ENCODE assay signal across 9 mouse cellular contexts in genomic region chr9:46015831-46016230, GRCm38 (mm10). TPM values are rescaled to one million over a fixed set of nuclear protein-coding genes. Genes with fewer than 3 reads are reported as not detected.
DNase-seq lines count a peak whose midpoint lies in the region; ATAC-seq and TF ChIP-seq lines count a peak whose summit lies in the region.
"Had no signal": no experiment of that assay in that cellular context is flagged by ENCODE, and none has a peak within 500 bp of the region (broad histone marks: within the 10 kb centered on the region; RNA-seq: fewer than 3 reads in every experiment).

No protein-coding gene starts in this region.

- H3K27me3 ChIP-seq in hindbrain, embryonic 13.5 days, result no peaks in the 10 kb centered on the region
- no peaks in the 10 kb centered on the region for H3K27me3 ChIP-seq in hindbrain, embryonic 11.5 days (ENCODE audit: control insufficient read depth, insufficient read depth, low read length)
- no peaks in the 10 kb centered on the region for H3K27me3 ChIP-seq in forebrain, postnatal 0 days (ENCODE audit: insufficient read depth, low read length)
- no peaks in the 10 kb centered on the region for H3K27me3 ChIP-seq in lung, postnatal 0 days (replicated peaks; ENCODE audit: insufficient read depth, low read length)

- no peak overlapping the region for H3K9ac ChIP-seq in hindbrain, embryonic 13.5 days
- H3K9ac ChIP-seq in hindbrain, embryonic 11.5 days (ENCODE audit: low read depth, low read length), result no peak overlapping the region
- H3K9ac ChIP-seq in forebrain, postnatal 0 days, result no peak overlapping the region
- H3K9ac ChIP-seq in lung, postnatal 0 days (replicated peaks; ENCODE audit: low read depth), result no peak overlapping the region

- peak overlapping the region; percentile 69; the same call in 1 of the 2 replicates for H3K4me2 ChIP-seq in hindbrain, embryonic 13.5 days
- no peak overlapping the region for H3K4me2 ChIP-seq in hindbrain, embryonic 11.5 days (replicated peaks; ENCODE audit: low read depth, low read length)
- peak overlapping the region; percentile 64; the same call in 1 of the 2 replicates for H3K4me2 ChIP-seq in forebrain, postnatal 0 days (ENCODE audit: low read depth)
- peak overlapping the region; percentile 58 for H3K4me2 ChIP-seq in lung, postnatal 0 days (replicated peaks; ENCODE audit: low read depth, low read length)

- no peak for DNase-seq in hindbrain, embryonic 11.5 days (ENCODE audit: low spot score)
- peak; percentile 32 for DNase-seq in adrenal gland, adult 8-10 months
- peak; percentile 25 for DNase-seq in forebrain, postnatal 0 days
- DNase-seq in kidney, adult 18-20 months, result peak; percentile 70
- peak; percentile 59 for DNase-seq in lung, postnatal 0 days (ENCODE audit: low spot score)
- DNase-seq in frontal cortex, postnatal 25 days (ENCODE audit: low spot score in 2 of 2), result no peak

- peaks cover 59% of the 10 kb centered on the region for H3K4me1 ChIP-seq in hindbrain, embryonic 13.5 days (replicated peaks)
- peaks cover 4% of the 10 kb centered on the region for H3K4me1 ChIP-seq in hindbrain, embryonic 11.5 days (replicated peaks; ENCODE audit: control insufficient read depth, insufficient read depth, low read length)
- H3K4me1 ChIP-seq in forebrain, postnatal 0 days (ENCODE audit: insufficient read depth), result peaks cover 22% of the 10 kb centered on the region
- H3K4me1 ChIP-seq in lung, postnatal 0 days (ENCODE audit: insufficient read depth, low read depth, low read length), result peaks cover 21% of the 10 kb centered on the region; the same call in 1 of the 2 replicates

- WGBS in hindbrain, embryonic 13.5 days, result 16% methylated on average over 9 of the region's 9 CpGs
- WGBS in hindbrain, embryonic 11.5 days, result 38% methylated on average over 9 of the region's 9 CpGs
- WGBS in forebrain, postnatal 0 days, result 8% methylated on average over 9 of the region's 9 CpGs
- 10% methylated on average over 9 of the region's 9 CpGs for WGBS in lung, postnatal 0 days

- no peak for ATAC-seq in hindbrain, embryonic 13.5 days (ENCODE audit: low FRiP score)
- ATAC-seq in hindbrain, embryonic 11.5 days (ENCODE audit: low FRiP score), result no peak
- ATAC-seq in forebrain, postnatal 0 days, result no peak
- ATAC-seq in lung, postnatal 0 days, result no peak
- ATAC-seq in activated CD4-positive, CD25-positive, alpha-beta regulatory T cell, adult 4 months, result no peak

- no peak overlapping the region for H3K4me3 ChIP-seq in hindbrain, embryonic 13.5 days
- H3K4me3 ChIP-seq in hindbrain, embryonic 11.5 days (ENCODE audit: low read depth, low read length), result no peak overlapping the region
- H3K4me3 ChIP-seq in forebrain, postnatal 0 days (ENCODE audit: low read depth, low read length), result no peak overlapping the region
- H3K4me3 ChIP-seq in lung, postnatal 0 days (ENCODE audit: low read depth, low read length), result no peak overlapping the region

- H3K27ac ChIP-seq in hindbrain, embryonic 13.5 days, result 0 out of 2 replicates have a peak overlapping the region, but pooled peaks have one; percentile 71
- no peak overlapping the region for H3K27ac ChIP-seq in hindbrain, embryonic 11.5 days (ENCODE audit: low read depth, low read length)
- no peak overlapping the region for H3K27ac ChIP-seq in forebrain, postnatal 0 days (ENCODE audit: low read depth, low read length)
- H3K27ac ChIP-seq in lung, postnatal 0 days (ENCODE audit: low read length), result peak overlapping the region; percentile 97; the same call in 1 of the 2 replicates

- no peak for TF ChIP-seq CTCF in forebrain, postnatal 0 days (IDR thresholded peaks at IDR 0.05; ENCODE audit: low read depth)
- no peak for TF ChIP-seq CTCF in lung, postnatal 0 days (IDR thresholded peaks at IDR 0.05)

- no peak for TF ChIP-seq EP300 in lung, postnatal 0 days (IDR thresholded peaks at IDR 0.05)

- peaks cover 3% of the 10 kb centered on the region; the same call in 1 of the 2 replicates for H3K36me3 ChIP-seq in hindbrain, embryonic 13.5 days
- H3K36me3 ChIP-seq in hindbrain, embryonic 11.5 days (ENCODE audit: control insufficient read depth, insufficient read depth, low read length), result no peaks in the 10 kb centered on the region
- peaks cover 3% of the 10 kb centered on the region; the same call in 1 of the 2 replicates for H3K36me3 ChIP-seq in forebrain, postnatal 0 days (ENCODE audit: insufficient read depth)
- H3K36me3 ChIP-seq in lung, postnatal 0 days (ENCODE audit: insufficient read depth, low read length), result 0 out of 2 replicates have a peak, but pooled peaks cover 4% of the 10 kb centered on the region

- H3K9me3 ChIP-seq in hindbrain, embryonic 13.5 days, result no peaks in the 10 kb centered on the region
- no peaks in the 10 kb centered on the region for H3K9me3 ChIP-seq in hindbrain, embryonic 11.5 days (ENCODE audit: control insufficient read depth, low read length)
- H3K9me3 ChIP-seq in forebrain, postnatal 0 days (ENCODE audit: low read length), result no peaks in the 10 kb centered on the region
- H3K9me3 ChIP-seq in lung, postnatal 0 days (ENCODE audit: low read length), result no peaks in the 10 kb centered on the region
- H3K9me3 ChIP-seq: G1E had no signal

RNA-seq across cellular contexts. Expression of gene Sik3, which starts 3.2 kb away (rescaled TPM):
- 5.5 and 5.6 TPM in 2 replicates for polyA plus RNA-seq in hindbrain, embryonic 13.5 days (2015; fragmentation: Nextera tagmentation; extraction: Ambion mirVana)
- 9.0 and 10.1 TPM in 2 replicates for polyA plus RNA-seq in hindbrain, embryonic 11.5 days (2014; fragmentation: Nextera tagmentation; extraction: Ambion mirVana)
- total RNA-seq in adrenal gland, adult 8-10 months (2022), result 10 to 100 TPM; 66.2 to 77.3 (median 70.0) TPM
- 24.2 and 27.9 TPM in 2 replicates for total RNA-seq in forebrain, postnatal 0 days (2014; rRNA removed)
- 8.4 and 9.3 TPM in 2 replicates for polyA plus RNA-seq in forebrain, postnatal 0 days (2015; fragmentation: Nextera tagmentation; extraction: Ambion mirVana)
- 8.9 and 9.3 TPM in 2 replicates for polyA plus RNA-seq in lung, postnatal 0 days (2015; fragmentation: Nextera tagmentation; extraction: Ambion mirVana)
- polyA plus RNA-seq in activated CD4-positive, CD25-positive, alpha-beta regulatory T cell, adult 4 months (2017; shearing (Covaris generic)), result 10 to 100 TPM in 1 of 2 experiments, 1 to 10 TPM in 1; 7.9 to 10.4 TPM

RNA-seq across cellular contexts. Expression of gene Pafah1b2, which starts 3.3 kb away (rescaled TPM):
- 301 and 314 TPM in 2 replicates for polyA plus RNA-seq in hindbrain, embryonic 13.5 days (2015; fragmentation: Nextera tagmentation; extraction: Ambion mirVana)
- 282 and 301 TPM in 2 replicates for polyA plus RNA-seq in hindbrain, embryonic 11.5 days (2014; fragmentation: Nextera tagmentation; extraction: Ambion mirVana)
- total RNA-seq in adrenal gland, adult 8-10 months (2022), result 100 to 1,000 TPM; 154 to 180 (median 171) TPM
- 318 and 354 TPM in 2 replicates for total RNA-seq in forebrain, postnatal 0 days (2014; rRNA removed)
- 222 and 258 TPM in 2 replicates for polyA plus RNA-seq in forebrain, postnatal 0 days (2015; fragmentation: Nextera tagmentation; extraction: Ambion mirVana)
- polyA plus RNA-seq in lung, postnatal 0 days (2015; fragmentation: Nextera tagmentation; extraction: Ambion mirVana), result 82.8 and 84.6 TPM in 2 replicates
- polyA plus RNA-seq in activated CD4-positive, CD25-positive, alpha-beta regulatory T cell, adult 4 months (2017; shearing (Covaris generic)), result 10 to 100 TPM; 59.9 to 63.9 TPM

Comparison
In these comparisons a context has a peak if more than half of its experiments do, and no peak if none do; other contexts are left out.
1. H3K27ac ChIP-seq: peak in hindbrain, embryonic 13.5 days (single experiment) and lung, postnatal 0 days (single experiment); none in hindbrain, embryonic 11.5 days (single experiment) and forebrain, postnatal 0 days (single experiment).
2. DNase-seq: peak in adrenal gland, adult 8-10 months (single experiment), forebrain, postnatal 0 days (single experiment), kidney, adult 18-20 months (single experiment) and lung, postnatal 0 days (single experiment); none in hindbrain, embryonic 11.5 days (single experiment) and frontal cortex, postnatal 25 days (0 of 2).